Mouse (Mus musculus) embryonic fibroblast, embryonic 13.5 days (primary cell): ENCODE data around the gene Keg1.

ENCODE experiments used
- CTCF ChIP-seq: IDR thresholded peaks from 2 replicates; pipeline ENCODE4 v1.5.1; 2011; ENCODE audit warnings: mild to moderate bottlenecking, control low read depth, low read length, moderate library complexity, borderline replicate concordance; ENCODE audit not compliant: insufficient read depth
- POLR2A ChIP-seq: IDR thresholded peaks from 2 replicates; pipeline ENCODE4 v1.6.1; 2011; ENCODE audit warnings: low read depth, mild to moderate bottlenecking, control low read depth, low read length, moderate library complexity

GRCm38 (mm10) chr19:12719189-12719588 lies 23.6 kb downstream of the Keg1 start:
- no peak for TF ChIP-seq CTCF
- no peak for TF ChIP-seq POLR2A
